Mouse (Mus musculus) stomach, adult 2 months (tissue): Measurements from ENCODE around the gene Trim44. TPM values are rescaled to one million over a fixed set of nuclear protein-coding genes. Genes with fewer than 3 reads are reported as not detected.

Experiments
- polyA plus RNA-seq: library from polyadenylated mRNA; depleted of rRNA; stranded (reverse); fragments of >200 nt; gene quantifications from 2 replicates; pipeline ENCODE4 v1.2.3, GENCODE M21; 2012; rRNA removed

Trim44 gene
- 3.6 TPM in 2 replicates for polyA plus RNA-seq

DNA sequence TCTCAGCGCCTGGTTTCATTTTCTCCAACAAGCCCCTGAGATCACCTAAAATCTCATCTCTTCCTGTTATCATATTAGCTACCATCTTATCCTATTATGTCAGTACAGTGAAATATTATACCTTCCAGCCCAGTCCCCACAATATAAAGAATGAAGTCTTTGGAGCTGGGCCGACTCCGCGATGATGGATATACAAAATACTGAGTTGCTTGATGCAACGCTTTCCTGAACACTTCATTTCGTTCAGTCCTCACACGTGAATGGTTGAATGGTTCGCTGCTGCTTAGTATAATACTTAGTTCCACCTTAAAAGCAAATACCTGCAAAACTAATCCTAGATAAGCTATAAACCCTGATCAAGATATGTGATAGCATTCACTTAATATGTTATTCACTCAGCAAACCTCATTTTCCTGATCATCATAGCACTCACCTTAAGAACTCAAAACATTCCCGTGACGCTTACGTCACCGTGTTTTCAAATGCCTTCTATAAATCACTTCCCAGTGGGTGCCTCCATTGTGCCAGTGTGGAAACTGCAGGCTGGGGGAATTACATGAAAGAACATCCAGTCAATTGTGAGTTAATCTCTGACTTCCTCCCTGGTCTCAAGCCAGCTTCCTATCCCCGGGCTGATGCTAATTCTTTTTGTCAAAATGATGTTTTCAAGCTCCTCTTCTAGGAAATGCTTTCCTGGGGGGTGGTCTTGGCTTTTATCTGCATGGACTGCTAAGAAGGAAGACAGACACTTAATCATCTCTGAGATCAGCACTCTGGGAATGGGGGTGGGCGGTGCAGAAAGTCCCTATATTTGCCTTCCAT is at the start of gene Trim44:
Trim44 (minus strand) TSS at position 466 of the 822 bp plus-strand sequence.

DNA sequence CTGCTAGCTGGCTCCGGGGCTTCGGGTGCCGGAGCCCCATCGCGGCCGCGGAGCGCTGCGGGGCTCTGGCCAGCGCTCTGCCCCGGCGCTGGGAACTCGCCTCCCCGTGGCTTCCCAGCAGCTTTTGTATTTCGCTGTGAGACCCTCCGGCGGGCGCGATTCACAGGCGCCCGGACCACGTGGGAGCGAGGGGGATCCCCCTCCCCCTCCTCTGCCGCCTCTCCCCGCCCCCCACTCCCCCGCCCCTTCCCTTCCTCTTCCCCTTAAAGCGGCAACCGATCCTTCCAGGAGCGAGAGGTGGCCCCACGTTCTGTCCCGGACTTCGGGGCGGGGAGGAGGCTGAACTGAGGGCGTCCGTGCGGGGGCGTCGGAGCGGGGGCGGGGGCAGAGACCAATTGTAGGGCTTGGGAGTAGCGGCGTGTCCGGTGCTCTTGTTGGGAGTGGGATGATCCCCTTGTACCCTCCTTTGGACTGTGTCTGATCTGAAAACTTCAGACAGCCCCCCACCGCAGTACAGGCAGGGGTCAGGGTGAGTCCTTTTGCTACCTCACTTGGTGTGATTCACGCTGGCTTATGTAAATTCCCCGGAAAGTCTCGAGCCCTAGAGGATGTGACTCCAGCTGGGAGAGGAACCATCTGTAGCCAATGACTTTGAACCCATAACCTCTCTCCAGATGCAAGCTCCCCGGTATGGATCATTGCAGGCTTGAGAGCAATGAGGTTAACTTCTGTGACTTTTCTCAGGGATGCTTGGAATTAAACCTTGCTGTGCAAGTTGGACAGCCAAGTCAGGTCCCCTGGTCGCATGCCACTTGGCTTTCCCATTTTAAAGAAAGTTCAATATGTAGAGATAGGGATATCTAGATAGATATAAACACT is 44.3 kb upstream of the Trim44 start, which contains the start of gene Fjx1:
Fjx1 (minus strand) TSS at position 829 of the 879 bp plus-strand sequence.

Other genes starting within 250 kb of the Trim44 start
- gene Ldlrad3, start 221.4 kb downstream of the Trim44 start, polyA plus RNA-seq, result 2.8 and 4.4 TPM in 2 replicates
- gene Fjx1, start 44.7 kb upstream of the Trim44 start, polyA plus RNA-seq, result 1.6 and 2.7 TPM in 2 replicates
- 1.7 and 2.2 TPM in 2 replicates for gene Pamr1, start 142.2 kb upstream of the Trim44 start, polyA plus RNA-seq